Mouse (Mus musculus): ENCODE measurements around the gene Gm14403. TPM values are rescaled to one million over a fixed set of nuclear protein-coding genes. Genes with fewer than 3 reads are reported as not detected.

The Gm14403 gene
- 69.2 TPM for polyA plus RNA-seq (2014; fragmentation: Illumina TruSeq; extraction: RNeasy Lipid Tissue Mini Kit (QIAGEN cat#74804); ENCODE audit: low read depth, low replicate concordance)

DNA sequence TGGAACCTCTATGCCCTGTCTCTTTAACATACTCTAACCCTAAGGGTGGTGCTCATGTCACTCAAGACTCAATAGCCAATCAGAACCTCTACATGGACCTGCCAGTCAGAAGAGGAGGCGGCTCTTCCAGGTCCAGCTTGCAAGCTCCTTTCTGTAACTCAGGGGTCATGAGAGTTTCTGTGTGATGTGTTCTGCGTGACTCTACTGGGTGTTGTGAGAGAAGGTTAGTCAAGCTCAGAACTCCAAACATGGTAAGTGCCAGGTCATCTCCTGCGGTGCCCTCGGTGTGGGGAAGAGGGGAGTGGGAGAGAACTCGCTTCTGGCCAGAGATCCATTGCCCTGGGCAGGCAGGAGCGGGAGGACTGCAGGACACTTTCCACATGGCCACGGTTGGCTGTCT, at the start of gene Gm14403:
Gm14403 (plus strand) TSS at position 149 of the 400 bp plus-strand sequence.

DNA sequence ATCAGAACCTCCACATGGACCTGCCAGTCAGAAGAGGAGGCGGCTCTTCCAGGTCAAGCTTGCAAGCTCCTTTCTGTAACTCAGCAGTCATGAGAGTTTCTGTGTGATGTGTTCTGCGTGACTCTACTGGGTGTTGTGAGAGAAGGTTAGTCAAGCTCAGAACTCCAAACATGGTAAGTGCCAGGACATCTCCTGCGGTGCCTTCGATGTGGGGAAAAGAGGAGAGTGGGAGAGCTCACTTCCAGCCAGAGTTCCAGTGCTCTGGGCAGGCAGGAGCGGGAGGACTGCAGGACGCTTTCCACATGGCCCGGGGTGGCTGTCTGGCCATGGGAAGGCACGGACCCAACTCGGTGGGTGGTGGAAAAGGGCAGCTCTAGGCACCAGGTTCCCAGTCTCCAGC, 33.3 kb upstream of the Gm14403 start, which contains the start of gene Zfp970:
Zfp970 (plus strand) TSS at position 58 of the 400 bp plus-strand sequence.

Other genes with a start within 250 kb of the Gm14403 start
- gene Gm14409, start 231.2 kb upstream of the Gm14403 start, polyA plus RNA-seq (2014; fragmentation: Illumina TruSeq; extraction: RNeasy Lipid Tissue Mini Kit (QIAGEN cat#74804); ENCODE audit: low read depth, low replicate concordance) = not detected
- 0.40 TPM for gene Gm14412, start 173.9 kb upstream of the Gm14403 start, polyA plus RNA-seq (2014; fragmentation: Illumina TruSeq; extraction: RNeasy Lipid Tissue Mini Kit (QIAGEN cat#74804); ENCODE audit: low read depth, low replicate concordance)
- gene Gm14418, start 99.9 kb upstream of the Gm14403 start, polyA plus RNA-seq (2014; fragmentation: Illumina TruSeq; extraction: RNeasy Lipid Tissue Mini Kit (QIAGEN cat#74804); ENCODE audit: low read depth, low replicate concordance) = 12.4 TPM
- gene Zfp970, start 33.5 kb upstream of the Gm14403 start, polyA plus RNA-seq (2014; fragmentation: Illumina TruSeq; extraction: RNeasy Lipid Tissue Mini Kit (QIAGEN cat#74804); ENCODE audit: low read depth, low replicate concordance) = 90.1 TPM
- not detected for gene Gm14406, start 80.0 kb downstream of the Gm14403 start, polyA plus RNA-seq (2014; fragmentation: Illumina TruSeq; extraction: RNeasy Lipid Tissue Mini Kit (QIAGEN cat#74804); ENCODE audit: low read depth, low replicate concordance)